Comparison of ENCODE assay signal across 16 mouse cellular contexts in the genomic region with DNA sequence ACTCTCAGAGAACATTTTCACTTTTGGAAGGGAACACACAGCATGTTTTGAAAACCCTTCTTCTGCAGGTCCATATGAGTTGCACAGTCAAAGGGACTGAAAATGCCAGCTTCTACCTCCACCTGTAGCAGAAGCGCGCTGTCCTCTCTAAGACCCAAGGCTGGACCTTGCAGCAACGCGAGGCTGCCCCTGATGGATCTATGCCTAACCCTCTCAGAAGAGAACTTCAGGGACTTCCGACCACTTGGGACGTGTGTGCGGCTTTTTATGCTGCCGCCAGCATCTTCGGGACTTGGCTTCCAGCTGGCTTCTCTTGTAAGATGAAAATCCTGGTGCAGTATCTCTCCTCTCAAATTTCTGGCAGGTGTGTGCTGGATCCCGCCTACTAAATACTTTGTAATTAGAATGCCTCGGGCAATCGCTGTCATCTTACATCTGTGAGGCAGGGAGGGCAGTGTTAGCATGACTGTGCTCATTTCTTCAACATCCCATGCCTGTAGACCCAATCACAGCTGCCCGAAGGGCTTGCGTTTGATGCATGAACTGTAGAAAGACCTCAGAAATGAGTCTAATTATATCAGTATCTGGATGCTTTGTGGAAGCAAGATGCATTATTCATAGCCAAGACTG.
DNase-seq lines count a peak whose midpoint lies in the region; ATAC-seq and TF ChIP-seq lines count a peak whose summit lies in the region.
"Had no signal": no experiment of that assay in that cellular context is flagged by ENCODE, and none has a peak within 500 bp of the region (broad histone marks: within the 10 kb centered on the region; RNA-seq: fewer than 3 reads in every experiment).

No protein-coding gene starts in this region.

- no peak for TF ChIP-seq POLR2A in brain, embryonic 14.5 days (IDR thresholded peaks at IDR 0.05; ENCODE audit: borderline replicate concordance, extremely low read depth, insufficient read depth, insufficient read length, poor library complexity, severe bottlenecking)

- DNase-seq in heart, adult 11 months, result peak; percentile 54
- no peak for DNase-seq in heart, adult 9 months (ENCODE audit: low spot score in 2 of 2)
- peak; percentile 3 for DNase-seq in R1 (ENCODE audit: low read depth, low spot score)
- DNase-seq in brain, embryonic 14.5 days (ENCODE audit: low read depth), result peak; percentile 75
- DNase-seq in forelimb bud, embryonic 11.5 days (ENCODE audit: low read depth, low spot score), result peak; percentile 16
- no peak for DNase-seq in gastrocnemius, adult 8-10 months (ENCODE audit: low spot score in 2 of 2)
- DNase-seq: adrenal gland, postnatal 36 days; cerebellum, adult 9-10 months; gastrocnemius, postnatal 14 days; heart, postnatal 10 days; kidney, adult 8-10 months; lung, adult 2 months; lung, postnatal 4 days; right cerebral cortex, postnatal 25 days had no signal

- no peak for TF ChIP-seq CTCF in brain, embryonic 14.5 days (IDR thresholded peaks at IDR 0.05; ENCODE audit: borderline replicate concordance, extremely low read depth, insufficient read depth, insufficient read length)

- ATAC-seq in erythroid progenitor cell, adult 5-6 weeks (replicated peaks; ENCODE audit: low FRiP score, poor library complexity, severe bottlenecking), result no peak
- ATAC-seq: inflammation-experienced regulatory T-cells, adult 6 months had no signal

Comparison
In these comparisons a context has a peak if more than half of its experiments do, and no peak if none do; other contexts are left out.
1. DNase-seq: peak in heart, adult 11 months (single experiment), R1 (single experiment), brain, embryonic 14.5 days (single experiment) and forelimb bud, embryonic 11.5 days (single experiment); none in heart, adult 9 months (0 of 2) and gastrocnemius, adult 8-10 months (0 of 2).